Mouse (Mus musculus) induced T-regulatory cell, adult 2 months (primary cell): ENCODE data around the gene Gclm.
A peak's percentile ranks its signal among the peaks of the same experiment; 100 is the strongest.

Experiments used
- DNase-seq: peaks from one replicate; pipeline ENCODE4 v3.0.0-alpha.2; 2012; ENCODE audit warnings: low read depth

The Gclm gene

DNA sequence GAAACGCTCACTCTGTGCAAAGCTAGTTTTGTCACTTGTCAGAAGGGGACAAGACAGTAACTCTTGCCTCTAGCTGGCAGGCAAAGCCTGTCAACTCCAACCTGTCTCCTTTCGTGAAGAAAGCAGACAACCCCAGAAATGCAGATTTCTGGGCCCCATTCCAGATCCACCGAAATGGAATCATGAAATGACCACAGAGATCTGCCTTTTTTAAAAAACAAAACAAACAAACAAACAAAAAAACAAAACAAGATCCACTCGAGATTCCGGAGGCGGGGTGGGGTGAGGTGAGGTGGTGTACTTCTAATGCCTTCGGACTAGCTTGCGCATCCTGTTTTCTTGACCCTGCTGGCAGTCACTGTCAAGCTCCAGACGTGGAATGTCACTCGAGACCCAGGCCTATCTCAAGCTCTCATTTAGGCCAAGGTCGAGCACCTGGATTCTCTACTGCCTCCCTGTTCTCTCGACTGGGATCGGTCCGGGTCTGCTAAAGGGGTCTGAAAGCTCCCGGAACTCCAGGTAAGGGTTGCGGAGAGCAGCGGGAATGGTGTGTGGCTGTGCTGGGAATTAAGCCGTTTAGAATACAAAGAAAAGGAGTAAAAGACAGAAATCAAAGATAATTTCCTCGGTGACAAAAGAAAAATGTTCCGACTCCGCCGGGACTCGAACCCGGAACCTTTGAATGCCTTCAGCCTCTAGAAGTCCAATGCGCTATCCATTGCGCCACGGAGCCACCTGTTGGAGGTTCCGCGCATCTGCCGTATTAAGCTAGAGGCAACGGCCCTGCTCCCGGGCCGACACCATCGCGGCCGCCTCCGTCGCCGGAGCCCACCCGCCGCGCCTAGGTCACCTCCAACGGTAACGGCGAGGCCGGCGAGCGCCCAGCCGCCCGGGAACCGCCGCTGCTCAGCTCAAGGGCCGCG is 47.2 kb downstream of the Gclm start:
- peak; percentile 96 for DNase-seq

DNA sequence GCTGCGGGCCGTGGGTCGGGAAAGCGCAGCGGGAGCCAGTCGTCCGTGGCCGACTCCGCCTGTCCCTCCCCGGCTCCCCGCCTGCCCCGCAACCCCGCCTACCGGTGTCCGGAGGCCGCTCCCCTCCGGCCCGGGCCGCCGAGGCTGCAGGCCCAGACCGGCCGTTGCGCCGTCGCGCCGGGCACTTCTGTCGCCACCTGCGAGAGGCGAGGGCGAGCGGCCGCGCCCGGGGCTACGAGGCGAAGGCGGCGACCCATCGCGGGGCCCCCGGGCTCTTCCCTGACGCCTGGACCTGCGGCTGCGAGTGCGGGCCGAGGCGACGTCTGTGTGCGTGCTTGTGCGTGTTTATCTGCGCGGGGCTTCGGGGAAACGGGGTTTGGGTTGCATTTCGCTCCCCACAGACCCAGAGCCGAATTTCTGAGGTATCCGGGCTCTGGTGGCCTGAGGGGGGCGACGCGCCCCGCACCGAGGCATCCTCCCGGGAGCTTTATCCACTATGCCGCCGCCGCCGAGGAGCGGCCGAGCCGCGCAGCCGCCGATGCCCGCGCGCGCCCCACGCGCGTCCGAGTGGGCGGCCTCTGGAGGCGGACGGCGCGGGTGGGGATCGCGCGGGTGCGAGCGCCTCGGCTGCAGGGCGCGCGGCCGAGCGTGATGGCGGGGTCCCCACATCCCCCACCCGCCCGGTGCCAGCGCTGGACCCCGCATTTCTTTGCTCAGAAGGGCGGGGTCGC is 48.0 kb downstream of the Gclm start:
- DNase-seq = no peak

DNA sequence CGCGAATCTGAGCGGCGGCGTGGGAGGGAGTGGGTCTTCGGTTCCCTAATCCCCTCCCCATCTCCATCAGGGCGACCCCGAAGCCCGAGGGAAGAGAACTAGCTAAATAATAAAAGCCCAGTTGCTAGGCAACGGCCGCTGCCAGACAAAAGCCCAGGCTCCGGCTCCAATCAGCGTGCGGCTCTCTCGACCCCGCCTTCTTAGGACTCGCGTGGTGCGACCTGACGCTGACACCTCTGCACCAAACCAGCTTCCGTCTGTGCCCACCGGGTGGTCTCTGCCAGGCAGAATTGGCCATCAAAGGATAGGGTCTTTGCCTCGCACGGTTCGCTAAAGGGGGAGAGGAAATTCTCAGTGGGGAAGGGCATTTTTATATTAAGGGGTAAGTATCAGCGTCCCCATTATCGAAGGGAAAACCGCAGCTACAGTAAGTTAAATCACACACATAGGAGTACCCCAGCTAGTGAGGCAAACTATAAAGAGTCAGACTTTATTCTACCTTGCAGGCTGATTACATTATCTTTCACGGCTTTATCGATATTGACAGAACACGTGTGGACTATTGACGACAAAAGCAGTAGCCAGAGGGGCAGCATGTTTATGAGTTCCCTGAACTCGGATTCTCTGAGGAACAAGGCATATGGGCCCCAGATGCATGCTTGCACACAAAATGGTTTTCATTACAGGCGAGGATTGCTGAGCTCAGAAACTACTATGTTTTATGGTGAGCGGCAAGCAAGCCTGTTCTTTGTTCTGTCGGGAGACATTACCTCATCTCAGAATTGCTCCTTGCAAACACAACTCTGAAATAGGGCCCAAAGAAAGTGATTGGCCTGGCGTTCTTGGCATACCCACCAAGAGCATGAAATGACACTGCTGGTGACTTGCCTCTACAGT is 48.8 kb downstream of the Gclm start, which contains the start of gene Bcar3:
Gene Bcar3 (plus strand): TSS at position 183 of the 897 bp plus-strand sequence.
- peak; percentile 96 for DNase-seq

DNA sequence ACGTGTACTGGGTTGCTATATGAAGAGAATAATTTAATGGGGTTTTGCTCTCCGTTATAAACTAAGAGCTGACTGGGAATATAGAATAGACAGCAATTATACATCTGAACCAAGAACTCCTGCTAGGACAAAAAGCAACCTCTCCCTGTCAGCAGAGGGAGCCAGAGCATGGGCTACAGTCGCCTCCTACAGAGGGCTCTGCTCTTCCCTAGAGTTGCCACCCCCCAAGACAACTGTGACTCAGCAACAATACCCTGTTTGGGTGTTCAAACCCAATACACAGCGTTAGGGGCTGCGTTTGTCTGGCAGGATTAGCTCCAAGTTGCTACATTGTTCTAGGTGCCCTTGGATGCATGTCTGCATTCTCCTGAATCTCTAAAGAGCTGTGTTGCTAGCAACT is 50.2 kb downstream of the Gclm start:
- DNase-seq = peak; percentile 71

DNA sequence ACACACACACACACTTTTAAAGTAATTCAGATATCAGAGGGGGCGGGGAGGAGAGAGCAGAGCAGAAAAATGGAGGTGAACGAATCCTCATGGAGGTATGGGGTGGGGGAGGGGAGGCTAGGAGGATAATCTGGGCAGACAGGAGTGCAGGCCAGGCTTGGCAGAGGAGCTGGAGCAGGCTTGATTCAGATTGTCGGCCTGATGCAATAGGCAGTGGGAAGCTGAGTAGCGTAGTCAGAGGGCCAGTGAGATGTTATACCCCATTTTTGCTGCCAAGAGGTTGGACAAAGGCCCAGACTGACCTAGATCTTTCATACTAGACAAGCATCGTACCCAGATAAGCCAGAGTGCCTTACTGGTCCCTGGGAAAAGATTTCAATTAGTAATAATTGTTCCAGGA is 51.6 kb downstream of the Gclm start:
- DNase-seq = no peak

DNA sequence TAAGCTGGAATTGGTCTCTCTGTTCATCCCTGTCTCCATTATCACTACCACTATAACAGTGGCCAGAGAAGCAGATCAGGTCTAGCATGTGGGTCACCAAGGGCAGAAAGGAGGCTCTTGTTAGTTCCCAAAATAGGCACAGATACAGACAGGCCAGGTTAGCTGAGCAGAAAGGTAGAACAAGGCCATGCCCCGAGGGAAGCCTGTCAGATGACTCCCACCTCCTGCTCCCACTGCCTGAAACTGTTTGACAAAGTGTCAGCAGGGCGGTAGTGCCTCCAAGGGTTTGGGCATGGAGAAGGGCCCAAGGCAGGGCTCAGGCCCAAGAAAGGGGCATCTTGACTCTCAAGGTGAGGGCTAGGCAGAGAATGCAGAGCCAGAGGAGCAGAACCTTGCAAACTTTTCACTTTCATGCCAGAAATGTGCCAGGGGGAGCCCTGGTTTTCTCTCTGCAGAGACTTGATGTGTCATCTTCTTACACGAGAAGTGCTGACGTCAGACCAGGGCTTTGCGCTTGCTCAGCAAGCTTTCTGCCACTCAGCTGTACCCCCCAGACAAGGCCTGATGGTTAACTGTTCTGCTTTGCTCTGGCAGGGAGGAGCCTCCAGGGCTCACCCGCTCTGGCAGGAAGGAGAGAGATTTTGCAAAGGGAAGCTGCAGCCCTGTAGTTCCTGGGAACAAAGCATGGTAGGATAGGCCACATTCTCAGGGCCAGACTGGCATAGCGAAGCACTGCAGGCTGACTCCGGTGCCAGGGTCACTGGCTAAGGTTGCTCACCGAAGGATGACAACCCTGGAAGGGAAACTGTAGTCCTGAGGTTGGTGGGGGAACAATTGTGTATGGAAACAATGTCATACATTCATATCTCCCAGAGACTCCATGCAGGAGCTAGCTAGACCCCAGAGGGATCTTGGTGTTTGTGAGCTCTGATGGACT is 55.9 kb downstream of the Gclm start:
- no peak for DNase-seq

DNA sequence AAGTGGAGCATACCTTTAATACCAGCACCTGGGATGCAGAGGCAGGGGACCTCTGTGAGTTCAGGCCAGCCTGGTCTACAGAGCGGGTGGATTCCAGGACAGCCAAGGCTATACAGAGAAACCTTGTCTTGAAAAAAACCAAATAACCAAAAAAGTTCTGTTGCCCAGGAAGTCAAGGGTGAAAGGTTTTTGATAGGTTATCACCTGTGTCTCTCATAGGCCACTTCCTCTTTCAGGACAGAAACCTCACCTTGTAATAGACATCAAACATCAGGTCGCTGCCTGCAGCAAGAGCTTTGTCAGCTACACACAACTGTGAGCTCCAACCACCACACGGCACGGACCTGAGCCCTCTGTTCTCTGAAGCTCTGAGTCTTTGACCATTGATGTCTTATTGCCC is 59.2 kb downstream of the Gclm start:
- no peak for DNase-seq

DNA sequence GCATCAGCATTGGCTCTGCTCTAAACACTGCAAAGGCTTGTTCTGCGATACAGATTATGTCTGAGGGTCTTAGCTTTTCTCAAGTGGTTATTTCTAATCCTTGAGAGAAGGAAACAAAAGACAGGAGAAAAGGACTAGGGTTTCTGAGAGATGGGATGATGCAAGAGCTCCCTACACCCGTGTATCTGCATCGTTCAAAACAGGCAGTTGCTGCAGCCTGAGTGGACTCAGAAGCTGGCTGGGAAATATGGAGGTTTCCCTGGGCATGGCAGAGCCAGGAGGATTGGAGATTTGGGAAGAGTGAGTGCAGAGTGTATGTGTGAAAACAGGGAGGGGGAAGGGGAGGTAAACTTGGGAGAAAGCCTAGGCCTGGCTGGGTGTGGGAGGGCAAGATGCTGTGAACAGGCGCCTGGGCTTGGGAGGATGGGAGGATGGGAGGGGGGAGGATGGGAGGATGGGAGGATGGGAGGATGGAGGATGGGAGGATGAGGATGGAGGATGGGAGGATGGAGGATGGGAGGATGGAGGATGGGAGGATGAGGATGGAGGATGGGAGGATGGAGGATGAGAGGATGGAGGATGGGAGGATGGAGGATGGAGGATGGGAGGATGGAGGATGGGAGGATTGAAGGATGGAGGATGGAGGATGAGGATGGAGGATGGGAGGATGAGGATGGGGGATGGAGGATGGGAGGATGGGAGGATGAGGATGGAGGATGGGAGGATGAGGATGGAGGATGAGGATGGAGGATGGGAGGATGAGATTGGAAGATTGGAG is 62.7 kb downstream of the Gclm start:
- no peak for DNase-seq

DNA sequence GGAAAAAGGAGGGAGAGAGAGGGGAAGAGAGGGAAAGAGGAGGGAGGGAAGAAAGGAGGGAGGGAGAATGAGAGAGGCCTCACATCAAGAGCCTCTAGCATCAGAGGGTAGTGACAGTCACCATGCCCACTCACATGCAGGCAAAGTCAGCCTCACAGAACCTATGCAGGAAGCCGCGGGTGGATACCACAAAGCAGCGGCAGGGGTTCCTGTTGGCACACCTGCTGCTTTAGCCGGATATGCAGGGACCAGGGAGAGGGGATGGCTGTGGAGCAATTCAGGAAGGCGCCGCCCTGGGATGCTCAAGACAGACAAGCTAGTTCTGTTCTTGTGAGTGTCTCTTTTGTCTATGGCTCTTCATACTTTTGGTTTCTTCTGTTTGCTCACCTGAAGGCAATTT is 63.6 kb downstream of the Gclm start:
- no peak for DNase-seq

DNA sequence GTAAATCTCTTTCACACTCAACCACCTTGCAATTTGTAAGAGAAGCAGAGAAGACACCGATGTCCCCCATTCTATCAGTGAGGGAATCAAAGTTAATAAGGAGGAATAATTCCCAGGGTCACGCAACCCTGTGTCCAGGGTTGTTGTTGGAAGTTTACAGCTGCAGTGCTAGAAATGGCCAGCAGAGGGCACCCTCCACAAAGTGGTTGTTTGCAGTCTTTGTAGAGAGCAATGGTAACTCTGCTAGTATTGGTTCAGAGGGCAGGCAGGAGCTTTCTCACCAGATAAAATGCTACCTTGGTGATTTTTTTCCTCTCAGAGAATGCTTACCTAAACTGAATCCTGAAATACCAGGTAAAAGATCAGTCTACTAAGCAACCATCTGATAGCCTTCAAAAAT is 66.7 kb downstream of the Gclm start:
- DNase-seq = peak; percentile 79

DNA sequence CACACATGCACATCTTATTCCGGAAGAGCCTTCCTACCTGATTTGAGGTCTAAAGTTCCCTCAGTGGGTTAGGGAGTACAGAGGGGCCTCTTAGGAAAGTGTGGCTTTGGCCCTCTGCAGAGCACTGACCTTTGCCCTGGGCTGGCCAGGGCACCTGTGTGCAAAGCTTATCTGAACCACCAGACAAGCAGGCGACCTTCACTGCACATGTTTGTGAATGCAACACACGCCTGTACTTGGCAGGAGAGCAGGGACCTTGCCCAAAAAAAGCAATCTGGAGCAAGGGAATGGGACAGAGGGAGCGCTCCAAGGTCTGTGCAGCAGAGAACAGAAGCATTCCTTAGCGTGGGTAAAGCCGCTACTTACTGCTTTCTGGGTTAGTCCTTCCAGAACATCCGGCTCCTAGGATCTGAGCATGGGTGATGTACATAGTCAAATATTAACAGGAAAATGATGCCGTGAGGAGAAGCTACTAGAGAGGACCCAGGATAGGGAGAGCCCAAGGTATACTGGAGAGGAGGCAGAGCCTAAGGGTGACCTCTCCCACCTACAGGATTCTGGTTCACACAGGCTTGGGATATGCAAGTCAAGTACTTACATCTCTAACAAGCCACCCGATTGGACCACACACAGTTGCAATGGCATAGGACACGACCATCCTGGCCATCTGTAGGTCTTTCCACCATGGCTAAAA is 67.7 kb downstream of the Gclm start:
- no peak for DNase-seq

DNA sequence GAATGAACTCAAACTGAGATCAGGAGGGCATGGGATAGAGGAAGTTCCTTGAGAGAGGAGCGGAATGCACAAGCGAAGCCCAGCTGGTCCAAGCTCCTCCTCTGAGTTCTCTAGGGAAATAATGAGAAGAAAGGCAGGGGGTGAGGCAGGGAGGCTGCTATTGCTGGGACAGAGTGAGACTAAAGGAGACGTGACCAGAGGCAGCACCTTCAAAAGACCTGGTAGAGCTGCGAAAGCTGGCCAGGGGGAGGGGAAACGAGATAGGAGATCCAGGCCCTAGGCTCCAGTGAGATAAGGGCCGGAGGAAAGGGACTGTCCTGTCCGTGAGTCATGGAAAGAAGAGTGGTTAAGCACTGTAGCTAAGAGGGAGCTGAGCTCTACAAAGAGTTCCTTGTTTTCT is 68.6 kb downstream of the Gclm start:
- no peak for DNase-seq

DNA sequence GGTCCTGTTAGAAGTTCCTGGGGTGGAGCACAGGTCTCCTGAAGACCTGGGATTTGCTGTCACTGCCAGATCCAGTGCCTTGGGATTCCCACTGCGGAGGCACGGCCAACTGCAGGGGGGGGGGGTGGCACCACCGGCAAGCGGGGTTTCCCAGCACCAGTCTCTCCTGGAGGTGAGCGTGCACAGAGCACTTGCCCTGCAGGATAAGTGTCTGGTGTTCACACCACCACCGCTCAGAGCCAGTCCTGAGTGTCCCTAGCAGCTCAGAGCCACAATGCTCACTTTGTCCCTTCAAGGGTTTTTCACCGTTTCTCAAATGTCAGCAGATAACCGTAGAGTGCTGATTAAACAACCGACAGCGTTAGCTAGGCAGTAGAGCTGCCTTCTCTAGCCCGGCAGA is 71.3 kb downstream of the Gclm start:
- DNase-seq = no peak

DNA sequence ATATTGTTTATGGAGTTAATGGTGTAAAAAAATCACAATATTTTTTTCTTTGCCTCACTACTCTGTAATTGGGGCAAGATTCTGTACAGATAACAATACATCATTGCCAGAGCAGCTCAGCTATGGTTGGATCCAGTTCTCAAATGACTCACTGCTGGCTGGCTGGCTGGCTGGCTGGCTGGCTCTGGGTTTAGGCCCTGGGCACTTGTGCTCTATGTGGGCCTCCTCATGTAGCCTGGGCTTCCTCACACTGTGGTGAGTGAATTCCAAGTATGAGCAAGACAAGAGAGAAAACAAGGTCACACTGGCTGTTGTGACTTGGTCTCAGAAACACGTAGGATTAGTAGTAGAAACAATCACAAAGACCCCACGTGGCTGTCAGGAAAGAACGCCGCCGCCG is 72.0 kb downstream of the Gclm start:
- no peak for DNase-seq
